ENCODE assay signal across 8 mouse cellular contexts in the genomic region with DNA sequence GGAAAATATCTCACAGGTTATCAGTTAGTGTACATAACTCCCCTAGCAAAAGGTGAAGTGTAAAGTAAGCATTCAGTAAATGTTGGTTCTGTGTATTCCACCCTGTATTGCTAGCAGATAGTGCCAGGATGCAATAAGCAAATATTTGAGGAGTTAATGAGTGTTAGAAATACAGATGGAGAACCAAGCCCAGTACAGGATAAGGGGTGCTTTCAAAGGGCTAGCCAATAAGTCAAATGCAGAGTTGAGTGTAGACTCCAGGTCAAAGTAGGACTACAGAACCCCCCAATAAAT. TPM values are rescaled to one million over a fixed set of nuclear protein-coding genes. Genes with fewer than 3 reads are reported as not detected.
DNase-seq lines count a peak whose midpoint lies in the region; ATAC-seq and TF ChIP-seq lines count a peak whose summit lies in the region.

No protein-coding gene starts in this region.

- no peak for DNase-seq in kidney, postnatal 14 days
- no peak for DNase-seq in retina, postnatal 1 day
- DNase-seq in layer of hippocampus, adult 8-10 months (ENCODE audit: low spot score in 2 of 2), result no peak
- no peak for DNase-seq in left cerebral cortex, adult 9 months (ENCODE audit: low spot score in 2 of 2)

- ATAC-seq in kidney, embryonic 16.5 days (ENCODE audit: low FRiP score, low TSS enrichment), result peak; percentile 1; the same call in 1 of the 2 replicates
- no peak for ATAC-seq in embryonic facial prominence, embryonic 13.5 days (ENCODE audit: insufficient number of reproducible peaks, insufficient read depth, low FRiP score, low TSS enrichment, low read depth)
- peak; percentile 48 for ATAC-seq in intestine, embryonic 15.5 days

- H3K27ac ChIP-seq in kidney, embryonic 16.5 days (ENCODE audit: low read length), result peak overlapping the region; percentile 31; the same call in 1 of the 2 replicates
- H3K27ac ChIP-seq in embryonic facial prominence, embryonic 13.5 days, result peak overlapping the region; percentile 7; the same call in 1 of the 2 replicates
- peak overlapping the region; percentile 48; the same call in 1 of the 2 replicates for H3K27ac ChIP-seq in intestine, embryonic 15.5 days

- H3K27me3 ChIP-seq in kidney, embryonic 16.5 days (ENCODE audit: insufficient read depth, low read length), result no peaks in the 10 kb centered on the region
- no peaks in the 10 kb centered on the region for H3K27me3 ChIP-seq in embryonic facial prominence, embryonic 13.5 days
- no peaks in the 10 kb centered on the region for H3K27me3 ChIP-seq in intestine, embryonic 15.5 days (replicated peaks)
- no peaks in the 10 kb centered on the region for H3K27me3 ChIP-seq in myocyte (ENCODE audit: control insufficient read depth, insufficient read depth, insufficient read length)

- H3K4me1 ChIP-seq in kidney, embryonic 16.5 days (ENCODE audit: insufficient read depth, low read length), result peaks cover 7% of the 10 kb centered on the region; the same call in 1 of the 2 replicates
- H3K4me1 ChIP-seq in embryonic facial prominence, embryonic 13.5 days, result no peaks in the 10 kb centered on the region; the same call in 1 of the 2 replicates
- H3K4me1 ChIP-seq in intestine, embryonic 15.5 days (replicated peaks), result no peaks in the 10 kb centered on the region

- H3K36me3 ChIP-seq in kidney, embryonic 16.5 days (ENCODE audit: insufficient read depth, low read length), result no peaks in the 10 kb centered on the region
- H3K36me3 ChIP-seq in embryonic facial prominence, embryonic 13.5 days, result no peaks in the 10 kb centered on the region
- no peaks in the 10 kb centered on the region for H3K36me3 ChIP-seq in intestine, embryonic 15.5 days
- H3K36me3 ChIP-seq in myocyte (ENCODE audit: control insufficient read depth, insufficient read depth), result peaks cover 8% of the 10 kb centered on the region

- H3K9me3 ChIP-seq in kidney, embryonic 16.5 days (ENCODE audit: low read length), result no peaks in the 10 kb centered on the region
- H3K9me3 ChIP-seq in embryonic facial prominence, embryonic 13.5 days, result no peaks in the 10 kb centered on the region
- H3K9me3 ChIP-seq in intestine, embryonic 15.5 days, result no peaks in the 10 kb centered on the region

- H3ac ChIP-seq in myocyte (ENCODE audit: control insufficient read depth, insufficient read length), result no peak overlapping the region

- peak overlapping the region; percentile 60 for H3K4me3 ChIP-seq in kidney, embryonic 16.5 days (ENCODE audit: low read length)
- peak overlapping the region; percentile 37 for H3K4me3 ChIP-seq in embryonic facial prominence, embryonic 13.5 days
- peak overlapping the region; percentile 33 for H3K4me3 ChIP-seq in intestine, embryonic 15.5 days (replicated peaks)
- H3K4me3 ChIP-seq in myocyte, result peak overlapping the region; percentile 38

- peak overlapping the region; percentile 51 for H3K4me2 ChIP-seq in kidney, embryonic 16.5 days (replicated peaks; ENCODE audit: low read depth, low read length)
- peak overlapping the region; percentile 52 for H3K4me2 ChIP-seq in embryonic facial prominence, embryonic 13.5 days
- peak overlapping the region; percentile 53 for H3K4me2 ChIP-seq in intestine, embryonic 15.5 days (replicated peaks)
- H3K4me2 ChIP-seq in myocyte (ENCODE audit: low read depth), result peak overlapping the region; percentile 85

- H3K9ac ChIP-seq in kidney, embryonic 16.5 days (replicated peaks; ENCODE audit: low read length), result peak overlapping the region; percentile 54; the same call in 1 of the 2 replicates
- H3K9ac ChIP-seq in embryonic facial prominence, embryonic 13.5 days, result no peak overlapping the region
- no peak overlapping the region for H3K9ac ChIP-seq in intestine, embryonic 15.5 days

- H3K79me2 ChIP-seq in myocyte (ENCODE audit: control insufficient read depth, insufficient read depth), result peaks cover 7% of the 10 kb centered on the region

- no peak for TF ChIP-seq POLR2A in myocyte (IDR thresholded peaks at IDR 0.05; ENCODE audit: insufficient read length, low read depth)

TF ChIP-seq in myocyte, 11 proteins besides CTCF, POLR2A, EP300 and RAD21:
- TF ChIP-seq MAX (IDR thresholded peaks at IDR 0.05; ENCODE audit: low read depth), result no peak
- no peak for TF ChIP-seq MYOD1 (IDR thresholded peaks at IDR 0.05; ENCODE audit: control insufficient read depth in 1 of 3, insufficient read length in 2 of 3, low read depth in 2 of 3)
- TF ChIP-seq CEBPB (IDR thresholded peaks at IDR 0.05; ENCODE audit: insufficient read depth, poor library complexity, severe bottlenecking), result no peak
- TF ChIP-seq USF1 (IDR thresholded peaks at IDR 0.05; ENCODE audit: low read depth), result no peak
- TF ChIP-seq POLR2AphosphoS2 (IDR thresholded peaks at IDR 0.05; ENCODE audit: insufficient read length, low read depth), result no peak
- no peak for TF ChIP-seq SRF (IDR thresholded peaks at IDR 0.05; ENCODE audit: control insufficient read depth, insufficient read length, low read depth)
- TF ChIP-seq MYOG (IDR thresholded peaks at IDR 0.05; ENCODE audit: control insufficient read depth in 1 of 3, insufficient read depth in 1 of 3, insufficient read length in 2 of 3, low read depth in 2 of 3), result no peak
- TF ChIP-seq REST (IDR thresholded peaks at IDR 0.05; ENCODE audit: insufficient read depth, insufficient read length), result no peak
- no peak for TF ChIP-seq TCF12 (IDR thresholded peaks at IDR 0.05; ENCODE audit: insufficient read depth, poor library complexity, severe bottlenecking)
- no peak for TF ChIP-seq TCF3 (IDR thresholded peaks at IDR 0.05; ENCODE audit: insufficient read length, low read depth)
- no peak for TF ChIP-seq E2F4 (IDR thresholded peaks at IDR 0.05; ENCODE audit: insufficient read depth)

RNA-seq across cellular contexts. Expression of a gene that starts 0.7 kb away (rescaled TPM):
- 36.4 and 37.3 TPM in 2 replicates for polyA plus RNA-seq in kidney, embryonic 16.5 days (2015; fragmentation: Nextera tagmentation; extraction: Ambion mirVana)
- 24.9 and 26.5 TPM in 2 replicates for polyA plus RNA-seq in embryonic facial prominence, embryonic 13.5 days (2015; fragmentation: Nextera tagmentation; extraction: Ambion mirVana)
- 57.8 and 60.9 TPM in 2 replicates for polyA plus RNA-seq in intestine, embryonic 15.5 days (2015; fragmentation: Nextera tagmentation; extraction: Ambion mirVana)
- 21.4 TPM for polyA plus RNA-seq in myocyte (2012; fragmentation: generic; extraction: Trizol)
- total RNA-seq in layer of hippocampus, adult 8-10 months (2022), result 10 to 100 TPM; 21.4 to 32.3 (median 26.1) TPM

RNA-seq across cellular contexts. Expression of a gene that starts 35.2 kb away (rescaled TPM):
- 77.7 and 81.7 TPM in 2 replicates for polyA plus RNA-seq in kidney, embryonic 16.5 days (2015; fragmentation: Nextera tagmentation; extraction: Ambion mirVana)
- polyA plus RNA-seq in embryonic facial prominence, embryonic 13.5 days (2015; fragmentation: Nextera tagmentation; extraction: Ambion mirVana), result 96.1 and 96.7 TPM in 2 replicates
- polyA plus RNA-seq in intestine, embryonic 15.5 days (2015; fragmentation: Nextera tagmentation; extraction: Ambion mirVana), result 95.2 and 104 TPM in 2 replicates
- polyA plus RNA-seq in myocyte (2012; fragmentation: generic; extraction: Trizol), result 27.8 TPM
- 10 to 100 TPM; 78.7 to 94.2 (median 87.2) TPM for total RNA-seq in layer of hippocampus, adult 8-10 months (2022)

RNA-seq across cellular contexts. Expression of a gene that starts 59.6 kb away (rescaled TPM):
- 29.1 and 31.3 TPM in 2 replicates for polyA plus RNA-seq in kidney, embryonic 16.5 days (2015; fragmentation: Nextera tagmentation; extraction: Ambion mirVana)
- polyA plus RNA-seq in embryonic facial prominence, embryonic 13.5 days (2015; fragmentation: Nextera tagmentation; extraction: Ambion mirVana), result 34.1 and 35.6 TPM in 2 replicates
- polyA plus RNA-seq in intestine, embryonic 15.5 days (2015; fragmentation: Nextera tagmentation; extraction: Ambion mirVana), result 24.7 and 29.3 TPM in 2 replicates
- polyA plus RNA-seq in myocyte (2012; fragmentation: generic; extraction: Trizol), result 7.2 TPM
- 10 to 100 TPM; 31.2 to 36.7 (median 34.2) TPM for total RNA-seq in layer of hippocampus, adult 8-10 months (2022)
